Mouse (Mus musculus) adrenal gland, postnatal 4 days (tissue): Measurements from ENCODE around the gene Prrt1. TPM values are rescaled to one million over a fixed set of nuclear protein-coding genes. Genes with fewer than 3 reads are reported as not detected.

ENCODE experiments used
- DNase-seq, 2 experiments: peaks; one replicate each; pipeline ENCODE4 v3.0.0; 2021 to 2022; ENCODE audit warnings: low spot score in 2 of 2, mixed read lengths in 2 of 2
- total RNA-seq, 2 experiments: library from RNA; stranded (reverse); gene quantifications; 2 replicates each; pipeline ENCODE4 v1.2.3; 2021

Gene Prrt1
- total RNA-seq, 2 experiments from 2014 or later: 10.7 to 11.5 TPM

- peak; percentile 71 to 88 for DNase-seq
These were observed 17.8 kb downstream of the Prrt1 start, which contains the start of gene Atf6b for GRCm38 (mm10) chr17:34646906-34647787. TSS of gene Atf6b (plus strand) at chr17:34647146.

GRCm38 (mm10) chr17:34648141-34648890, 19.0 kb downstream of the Prrt1 start:
- no peak for DNase-seq

- DNase-seq: no peak
These were observed 20.0 kb downstream of the Prrt1 start for GRCm38 (mm10) chr17:34649106-34649864.

GRCm38 (mm10) chr17:34650781-34651180, 21.4 kb downstream of the Prrt1 start:
- DNase-seq: no peak

GRCm38 (mm10) chr17:34651507-34652221, 22.3 kb downstream of the Prrt1 start:
- no peak for DNase-seq

GRCm38 (mm10) chr17:34652546-34652945, 23.2 kb downstream of the Prrt1 start:
- DNase-seq: no peak

- DNase-seq: no peak
These were observed 23.7 kb downstream of the Prrt1 start for GRCm38 (mm10) chr17:34652985-34653384.

GRCm38 (mm10) chr17:34653746-34654285, 24.5 kb downstream of the Prrt1 start:
- no peak for DNase-seq

GRCm38 (mm10) chr17:34654392-34654791, 25.1 kb downstream of the Prrt1 start:
- no peak for DNase-seq

- no peak for DNase-seq
These were observed 25.8 kb downstream of the Prrt1 start for GRCm38 (mm10) chr17:34655160-34655559.

- DNase-seq: peak in 1 of 2 experiments; percentile 59
These were observed 26.3 kb downstream of the Prrt1 start for GRCm38 (mm10) chr17:34655581-34655991.

- no peak for DNase-seq
These were observed 27.3 kb downstream of the Prrt1 start for GRCm38 (mm10) chr17:34656666-34657065.

- no peak for DNase-seq
These were observed 27.9 kb downstream of the Prrt1 start for GRCm38 (mm10) chr17:34657271-34657670.

- DNase-seq: no peak
These were observed 28.8 kb downstream of the Prrt1 start for GRCm38 (mm10) chr17:34658145-34658544.

- no peak for DNase-seq
These were observed 29.3 kb downstream of the Prrt1 start for GRCm38 (mm10) chr17:34658591-34658990.

GRCm38 (mm10) chr17:34659181-34659896, 30.0 kb downstream of the Prrt1 start:
- no peak for DNase-seq

GRCm38 (mm10) chr17:34659897-34660214, 30.5 kb downstream of the Prrt1 start:
- no peak for DNase-seq

GRCm38 (mm10) chr17:34660259-34660820, 31.0 kb downstream of the Prrt1 start:
- DNase-seq: no peak

GRCm38 (mm10) chr17:34661121-34661591, 31.8 kb downstream of the Prrt1 start:
- no peak for DNase-seq
